Mouse (Mus musculus) T-cell, adult 2 months (primary cell): ENCODE data around the gene Prx.

Source experiments
- DNase-seq: peaks from one replicate; pipeline ENCODE4 v3.0.0; 2022; ENCODE audit warnings: low spot score

Prx gene

GRCm38 (mm10) chr7:27560291-27560887 is 61.3 kb downstream of the Prx start:
- DNase-seq = no peak

- DNase-seq = no peak
Observed at GRCm38 (mm10) chr7:27560978-27561377, 61.9 kb downstream of the Prx start.
